Mouse (Mus musculus) neural tube, embryonic 11.5 days (tissue): ENCODE results near the gene Ntn4. TPM values are rescaled to one million over a fixed set of nuclear protein-coding genes. Genes with fewer than 3 reads are reported as not detected.

Source experiments
- ATAC-seq: fragments of 200-750 bp; cut with Nextera tagmentation; 2 replicates; pipeline ENCODE4 v1.8.0; 2017; ENCODE audit warnings: moderate number of reproducible peaks, mild to moderate bottlenecking, moderate TSS enrichment, moderate library complexity; ENCODE audit not compliant: insufficient read depth, low FRiP score, low TSS enrichment
- DNase-seq: peaks from one replicate; pipeline ENCODE4 v3.0.0-alpha.2; 2015; ENCODE audit warnings: low spot score
- H3K27ac ChIP-seq: fragments of 300-500 bp; sonication (generic); 2 replicates; pipeline ENCODE4 v1.5.1; 2014; ENCODE audit warnings: low read depth, mild to moderate bottlenecking, low read length
- H3K27me3 ChIP-seq: fragments of 300-500 bp; sonication (generic); 2 replicates; pipeline ENCODE4 v1.6.1; 2014; ENCODE audit warnings: mild to moderate bottlenecking, low read length, mixed read lengths; ENCODE audit not compliant: control insufficient read depth, insufficient read depth
- H3K36me3 ChIP-seq: fragments of 300-500 bp; sonication (generic); 2 replicates; pipeline ENCODE4 v1.6.1; 2014; ENCODE audit warnings: mild to moderate bottlenecking, low read length, moderate library complexity, mixed read lengths; ENCODE audit not compliant: control insufficient read depth, insufficient read depth
- H3K4me1 ChIP-seq: fragments of 300-500 bp; sonication (generic); 2 replicates; pipeline ENCODE4 v1.6.1; 2014; ENCODE audit warnings: low read length, mixed read lengths; ENCODE audit not compliant: control insufficient read depth, insufficient read depth
- H3K4me2 ChIP-seq: fragments of 300-500 bp; sonication (generic); 2 replicates; pipeline ENCODE4 v1.6.1; 2014; ENCODE audit warnings: low read depth, mild to moderate bottlenecking, moderate library complexity
- H3K4me3 ChIP-seq: fragments of 300-500 bp; sonication (generic); 2 replicates; pipeline ENCODE4 v1.5.1; 2014; ENCODE audit warnings: low read depth, low read length
- H3K9ac ChIP-seq: fragments of 300-500 bp; sonication (generic); 2 replicates; pipeline ENCODE4 v1.6.1; 2014; ENCODE audit warnings: mild to moderate bottlenecking, low read length
- H3K9me3 ChIP-seq: fragments of 300-500 bp; sonication (generic); 2 replicates; pipeline ENCODE4 v1.6.1; 2016; ENCODE audit warnings: low read length; ENCODE audit not compliant: control insufficient read depth
- WGBS: fragments of 180-500 bp; shearing (Covaris S2); extraction: QIAGEN DNeasy Blood & Tissue Kit; methylation state at CpG from one replicate; pipeline ENCODE4 v1.1.7; 2014; 5-methylcytosine and 5-hydroxymethylcytosine counted together
- polyA plus RNA-seq: library from polyadenylated mRNA; unstranded; fragments of >200 nt; fragmentation: Nextera tagmentation; extraction: Ambion mirVana; gene quantifications from 2 replicates; pipeline ENCODE4 v1.2.1, GENCODE M21; 2014

Gene Ntn4
- polyA plus RNA-seq, 1 experiment from 2014 or later, result 1.9 TPM

- DNase-seq, result no peak
- H3K27me3 ChIP-seq, result no peaks in the 10 kb centered on the region
- no peak overlapping the region for H3K4me3 ChIP-seq
- H3K9me3 ChIP-seq, result no peaks in the 10 kb centered on the region
- H3K36me3 ChIP-seq, result peaks cover 2% of the 10 kb centered on the region; the same call in 1 of the 2 replicates
- H3K9ac ChIP-seq, result no peak overlapping the region
- H3K27ac ChIP-seq, result no peak overlapping the region
- WGBS, result 92% methylated on average over 8 of the region's 8 CpGs
- no peaks in the 10 kb centered on the region for H3K4me1 ChIP-seq
- no peak overlapping the region for H3K4me2 ChIP-seq
- no peak for ATAC-seq
Observed at GRCm38 (mm10) chr10:93648598-93649102, 8.2 kb downstream of the Ntn4 start.

GRCm38 (mm10) chr10:93649127-93649526, 8.6 kb downstream of the Ntn4 start:
- WGBS, result 83% methylated on average over 5 of the region's 5 CpGs
- H3K4me3 ChIP-seq, result no peak overlapping the region
- no peaks in the 10 kb centered on the region for H3K9me3 ChIP-seq
- no peaks in the 10 kb centered on the region for H3K4me1 ChIP-seq
- no peak overlapping the region for H3K27ac ChIP-seq
- peaks cover 2% of the 10 kb centered on the region; the same call in 1 of the 2 replicates for H3K36me3 ChIP-seq
- H3K9ac ChIP-seq, result no peak overlapping the region
- DNase-seq, result no peak
- no peak for ATAC-seq
- no peaks in the 10 kb centered on the region for H3K27me3 ChIP-seq
- H3K4me2 ChIP-seq, result no peak overlapping the region

- no peaks in the 10 kb centered on the region for H3K4me1 ChIP-seq
- H3K9ac ChIP-seq, result no peak overlapping the region
- peaks cover 2% of the 10 kb centered on the region; the same call in 1 of the 2 replicates for H3K36me3 ChIP-seq
- no peak overlapping the region for H3K4me3 ChIP-seq
- no peak for ATAC-seq
- H3K4me2 ChIP-seq, result no peak overlapping the region
- no peak for DNase-seq
- no peaks in the 10 kb centered on the region for H3K9me3 ChIP-seq
- WGBS, result 94% methylated on average over 5 of the region's 5 CpGs
- no peaks in the 10 kb centered on the region for H3K27me3 ChIP-seq
- no peak overlapping the region for H3K27ac ChIP-seq
Observed at GRCm38 (mm10) chr10:93649600-93649999, 9.1 kb downstream of the Ntn4 start.

- H3K9me3 ChIP-seq, result no peaks in the 10 kb centered on the region
- peaks cover 2% of the 10 kb centered on the region; the same call in 1 of the 2 replicates for H3K36me3 ChIP-seq
- H3K9ac ChIP-seq, result no peak overlapping the region
- ATAC-seq (no peak), DNase-seq (no peak)
- no peak overlapping the region for H3K27ac ChIP-seq
- H3K4me3 ChIP-seq, result no peak overlapping the region
- 84% methylated on average over 2 of the region's 2 CpGs for WGBS
- no peak overlapping the region for H3K4me2 ChIP-seq
- no peaks in the 10 kb centered on the region for H3K4me1 ChIP-seq
- H3K27me3 ChIP-seq, result no peaks in the 10 kb centered on the region
Observed at GRCm38 (mm10) chr10:93653322-93653721, 12.8 kb downstream of the Ntn4 start.

- no peak for DNase-seq
- no peaks in the 10 kb centered on the region; the same call in 1 of the 2 replicates for H3K36me3 ChIP-seq
- H3K27ac ChIP-seq, result no peak overlapping the region
- no peak overlapping the region for H3K4me2 ChIP-seq
- H3K4me3 ChIP-seq, result no peak overlapping the region
- no peaks in the 10 kb centered on the region for H3K9me3 ChIP-seq
- H3K4me1 ChIP-seq, result no peaks in the 10 kb centered on the region
- H3K27me3 ChIP-seq, result no peaks in the 10 kb centered on the region
- H3K9ac ChIP-seq, result no peak overlapping the region
- 81% methylated on average over 15 of the region's 15 CpGs for WGBS
- ATAC-seq, result no peak
Observed at GRCm38 (mm10) chr10:93655428-93655827, 14.9 kb downstream of the Ntn4 start.

- Histone ChIP-seq H3K36me3 (no peaks in the 10 kb centered on the region; the same call in 1 of the 2 replicates), H3K27me3 (no peaks in the 10 kb centered on the region), H3K4me2 (no peak overlapping the region), H3K27ac (no peak overlapping the region), H3K4me3 (no peak overlapping the region), H3K9me3 (no peaks in the 10 kb centered on the region), H3K9ac (no peak overlapping the region), H3K4me1 (no peaks in the 10 kb centered on the region)
- no peak for DNase-seq
- WGBS, result 90% methylated on average over 1 of the region's 1 CpGs
- no peak for ATAC-seq
Observed at GRCm38 (mm10) chr10:93659792-93660191, 19.3 kb downstream of the Ntn4 start.

GRCm38 (mm10) chr10:93661348-93661991, 21.0 kb downstream of the Ntn4 start:
- Histone ChIP-seq H3K4me3 (no peak overlapping the region), H3K27me3 (no peaks in the 10 kb centered on the region), H3K9ac (no peak overlapping the region), H3K27ac (no peak overlapping the region), H3K4me2 (no peak overlapping the region), H3K36me3 (no peaks in the 10 kb centered on the region; the same call in 1 of the 2 replicates), H3K4me1 (no peaks in the 10 kb centered on the region), H3K9me3 (no peaks in the 10 kb centered on the region)
- WGBS, result 87% methylated on average over 6 of the region's 6 CpGs
- DNase-seq, result no peak
- ATAC-seq, result no peak

GRCm38 (mm10) chr10:93662018-93662417, 21.5 kb downstream of the Ntn4 start:
- DNase-seq (no peak), ATAC-seq (no peak)
- Histone ChIP-seq H3K27ac (no peak overlapping the region), H3K36me3 (no peaks in the 10 kb centered on the region; the same call in 1 of the 2 replicates), H3K9ac (no peak overlapping the region), H3K4me3 (no peak overlapping the region), H3K9me3 (no peaks in the 10 kb centered on the region), H3K4me1 (no peaks in the 10 kb centered on the region), H3K4me2 (no peak overlapping the region), H3K27me3 (no peaks in the 10 kb centered on the region)
- WGBS, result 78% methylated on average over 5 of the region's 5 CpGs

- 61% methylated on average over 2 of the region's 2 CpGs for WGBS
- H3K36me3 ChIP-seq, result no peaks in the 10 kb centered on the region
Observed at GRCm38 (mm10) chr10:93666222-93666621, 25.7 kb downstream of the Ntn4 start.

More at GRCm38 (mm10) chr10:93666222-93666621, 25.7 kb downstream of the Ntn4 start:
- no peak for DNase-seq
- Histone ChIP-seq H3K4me3 (no peak overlapping the region), H3K27me3 (no peaks in the 10 kb centered on the region), H3K4me1 (no peaks in the 10 kb centered on the region), H3K9ac (no peak overlapping the region), H3K27ac (no peak overlapping the region), H3K4me2 (no peak overlapping the region), H3K9me3 (no peaks in the 10 kb centered on the region)
- ATAC-seq, result no peak
